Mouse (Mus musculus): ENCODE data around the gene Gm10271. TPM values are rescaled to one million over a fixed set of nuclear protein-coding genes. Genes with fewer than 3 reads are reported as not detected.

Gene Gm10271
- polyA plus RNA-seq, 1 experiment from 2014 or later: not detected

GRCm38 (mm10) chr10:116912850-116913249 lies 59.6 kb downstream of the Gm10271 start:
- Histone ChIP-seq H3K4me1 (ENCODE audit: control insufficient read depth, insufficient read depth, low read length) (no peaks in the 10 kb centered on the region; the same call in 1 of the 2 replicates), H3K4me2 (no peak overlapping the region), H3K4me3 (ENCODE audit: low read depth, low read length) (no peak overlapping the region), H3K27me3 (ENCODE audit: control insufficient read depth, insufficient read depth, low read length) (no peaks in the 10 kb centered on the region), H3K36me3 (ENCODE audit: control insufficient read depth, insufficient read depth, low read length) (peaks cover 27% of the 10 kb centered on the region), H3K27ac (ENCODE audit: low read depth, low read length) (no peak overlapping the region), H3K9me3 (replicated peaks; ENCODE audit: control insufficient read depth, low read length) (no peaks in the 10 kb centered on the region; the same call in 1 of the 2 replicates), H3K9ac (ENCODE audit: low read depth, low read length) (no peak overlapping the region)
- no peak for ATAC-seq (replicated peaks; ENCODE audit: insufficient number of reproducible peaks, low FRiP score, low TSS enrichment)
- 87% methylated on average over 9 of the region's 9 CpGs for WGBS (ENCODE audit: insufficient replicate concordance)

- no peak overlapping the region for H3K27ac ChIP-seq (ENCODE audit: low read depth, low read length)
- no peak for ATAC-seq (replicated peaks; ENCODE audit: insufficient number of reproducible peaks, low FRiP score, low TSS enrichment)
- no peak overlapping the region for H3K4me3 ChIP-seq (ENCODE audit: low read depth, low read length)
- no peaks in the 10 kb centered on the region; the same call in 1 of the 2 replicates for H3K4me1 ChIP-seq (ENCODE audit: control insufficient read depth, insufficient read depth, low read length)
- H3K27me3 ChIP-seq (ENCODE audit: control insufficient read depth, insufficient read depth, low read length): no peaks in the 10 kb centered on the region
- no peaks in the 10 kb centered on the region; the same call in 1 of the 2 replicates for H3K9me3 ChIP-seq (replicated peaks; ENCODE audit: control insufficient read depth, low read length)
- H3K9ac ChIP-seq (ENCODE audit: low read depth, low read length): no peak overlapping the region
- peaks cover 28% of the 10 kb centered on the region for H3K36me3 ChIP-seq (ENCODE audit: control insufficient read depth, insufficient read depth, low read length)
- no peak overlapping the region for H3K4me2 ChIP-seq
- WGBS (ENCODE audit: insufficient replicate concordance): 38% methylated on average over 15 of the region's 15 CpGs
These were observed 63.3 kb downstream of the Gm10271 start for GRCm38 (mm10) chr10:116908901-116909642.

Other genes with a start within 250 kb of the Gm10271 start
- gene Myrfl, start 75.7 kb downstream of the Gm10271 start, polyA plus RNA-seq (2014; fragmentation: Nextera tagmentation; extraction: Ambion mirVana): 0.23 and 0.55 TPM in 2 replicates
- 56.9 and 63.2 TPM in 2 replicates for gene Rab3ip, start 21.8 kb downstream of the Gm10271 start, polyA plus RNA-seq (2014; fragmentation: Nextera tagmentation; extraction: Ambion mirVana)
- 0.14 and 0.18 TPM in 2 replicates for gene Best3, start 13.7 kb upstream of the Gm10271 start, polyA plus RNA-seq (2014; fragmentation: Nextera tagmentation; extraction: Ambion mirVana)
- 49.7 and 54.6 TPM in 2 replicates for gene Lrrc10, start 72.7 kb upstream of the Gm10271 start, polyA plus RNA-seq (2014; fragmentation: Nextera tagmentation; extraction: Ambion mirVana)
- 211 and 221 TPM in 2 replicates for gene Cct2, start 91.2 kb upstream of the Gm10271 start, polyA plus RNA-seq (2014; fragmentation: Nextera tagmentation; extraction: Ambion mirVana)
- 27.1 and 30.4 TPM in 2 replicates for gene Frs2, start 175.9 kb upstream of the Gm10271 start, polyA plus RNA-seq (2014; fragmentation: Nextera tagmentation; extraction: Ambion mirVana)

Measured in heart, embryonic 11.5 days (tissue).